Mouse (Mus musculus) heart, embryonic 16.5 days (tissue): ENCODE measurements around the gene Svop. TPM values are rescaled to one million over a fixed set of nuclear protein-coding genes. Genes with fewer than 3 reads are reported as not detected.

ENCODE experiments used
- ATAC-seq: fragments of 200-750 bp; cut with Nextera tagmentation; replicated peaks from 2 replicates; pipeline ENCODE4 v1.8.0; 2017; ENCODE audit warnings: moderate number of reproducible peaks; ENCODE audit not compliant: insufficient read depth, low FRiP score; ENCODE audit errors: extremely low read depth
- H3K27ac ChIP-seq: fragments of 300-500 bp; sonication (generic); 2 replicates; pipeline ENCODE4 v1.5.1; 2014; ENCODE audit warnings: mild to moderate bottlenecking, low read length, control low read depth, moderate library complexity
- H3K27me3 ChIP-seq: fragments of 300-500 bp; sonication (generic); 2 replicates; pipeline ENCODE4 v1.6.1; 2014; ENCODE audit warnings: low read length, mixed read lengths; ENCODE audit not compliant: control insufficient read depth, insufficient read depth
- H3K36me3 ChIP-seq: fragments of 300-500 bp; sonication (generic); 2 replicates; pipeline ENCODE4 v1.6.1; 2014; ENCODE audit not compliant: control insufficient read depth, insufficient read depth
- H3K4me1 ChIP-seq: fragments of 300-500 bp; sonication (generic); 2 replicates; pipeline ENCODE4 v1.6.1; 2014; ENCODE audit warnings: low read length, mixed read lengths; ENCODE audit not compliant: control insufficient read depth, insufficient read depth
- H3K4me2 ChIP-seq: fragments of 300-500 bp; sonication (generic); 2 replicates; pipeline ENCODE4 v1.6.1; 2014; ENCODE audit warnings: low read depth, mild to moderate bottlenecking, control low read depth, low read length
- H3K4me3 ChIP-seq: fragments of 300-500 bp; sonication (generic); 2 replicates; pipeline ENCODE4 v1.5.1; 2014; ENCODE audit warnings: mild to moderate bottlenecking, control low read depth, low read length
- H3K9ac ChIP-seq: fragments of 300-500 bp; sonication (generic); 2 replicates; pipeline ENCODE4 v1.6.1; 2014; ENCODE audit warnings: low read length, control low read depth
- H3K9me3 ChIP-seq: fragments of 300-500 bp; sonication (generic); replicated peaks from 2 replicates; pipeline ENCODE4 v1.6.1; 2016; ENCODE audit warnings: low read length; ENCODE audit not compliant: control insufficient read depth
- WGBS: fragments of 180-500 bp; shearing (Covaris S2); extraction: QIAGEN DNeasy Blood & Tissue Kit; methylation state at CpG from one replicate; pipeline ENCODE4 v1.1.7; 2014; 5-methylcytosine and 5-hydroxymethylcytosine counted together
- polyA plus RNA-seq: library from polyadenylated mRNA; unstranded; fragments of >200 nt; fragmentation: Nextera tagmentation; extraction: Ambion mirVana; gene quantifications from 2 replicates; pipeline ENCODE4 v1.2.1, GENCODE M21; 2015

Svop gene
- polyA plus RNA-seq: 0.14 and 0.27 TPM in 2 replicates

- 2% methylated on average over 40 of the region's 40 CpGs for WGBS
- Histone ChIP-seq H3K27me3 (peaks cover 11% of the 10 kb centered on the region), H3K36me3 (no peaks in the 10 kb centered on the region), H3K4me1 (peaks cover 4% of the 10 kb centered on the region), H3K9ac (no peak within 1 kb of the TSS), H3K4me3 (peak within 1 kb of the TSS; percentile 22), H3K27ac (no peak within 1 kb of the TSS), H3K4me2 (peak within 1 kb of the TSS; percentile 55), H3K9me3 (no peaks in the 10 kb centered on the region)
- ATAC-seq: 0 out of 2 replicates have a peak, but pooled peaks have one; percentile 32
Observed at GRCm38 (mm10) chr5:114091057-114091807, at the start of gene Svop. Svop (minus strand) TSS chr5:114091570.

- Histone ChIP-seq H3K27me3 (no peaks in the 10 kb centered on the region), H3K4me1 (peaks cover 41% of the 10 kb centered on the region), H3K36me3 (0 out of 2 replicates have a peak, but pooled peaks cover 2% of the 10 kb centered on the region), H3K4me2 (peak overlapping the region; percentile 42), H3K27ac (peak overlapping the region; percentile 93), H3K9ac (peak overlapping the region; percentile 51), H3K9me3 (no peaks in the 10 kb centered on the region), H3K4me3 (no peak overlapping the region)
- 28% methylated on average over 9 of the region's 9 CpGs for WGBS
- peak; percentile 91 for ATAC-seq
Observed at GRCm38 (mm10) chr5:114139175-114139574, 47.8 kb upstream of the Svop start.

- ATAC-seq: peak; percentile 35; the same call in 1 of the 2 replicates
- Histone ChIP-seq H3K4me2 (peak overlapping the region; percentile 42), H3K36me3 (0 out of 2 replicates have a peak, but pooled peaks cover 2% of the 10 kb centered on the region), H3K27me3 (no peaks in the 10 kb centered on the region), H3K9me3 (no peaks in the 10 kb centered on the region), H3K27ac (peak overlapping the region; percentile 93), H3K4me1 (peaks cover 45% of the 10 kb centered on the region), H3K4me3 (no peak overlapping the region), H3K9ac (peak overlapping the region; percentile 51)
- 54% methylated on average over 21 of the region's 21 CpGs for WGBS
Observed at GRCm38 (mm10) chr5:114138277-114139164, 47.2 kb upstream of the Svop start.

GRCm38 (mm10) chr5:114137481-114138276 is 46.3 kb upstream of the Svop start:
- no peak for ATAC-seq
- peak overlapping the region; percentile 9; the same call in 1 of the 2 replicates for H3K9ac ChIP-seq
- H3K4me2 ChIP-seq: no peak overlapping the region

GRCm38 (mm10) chr5:114135516-114135915 is 44.1 kb upstream of the Svop start:
- ATAC-seq: no peak
- WGBS: 86% methylated on average over 10 of the region's 10 CpGs
- Histone ChIP-seq H3K9ac (no peak overlapping the region), H3K36me3 (0 out of 2 replicates have a peak, but pooled peaks cover 2% of the 10 kb centered on the region), H3K9me3 (no peaks in the 10 kb centered on the region), H3K27ac (no peak overlapping the region), H3K4me2 (no peak overlapping the region), H3K4me3 (no peak overlapping the region), H3K27me3 (no peaks in the 10 kb centered on the region), H3K4me1 (peaks cover 59% of the 10 kb centered on the region)

More at GRCm38 (mm10) chr5:114137481-114138276, 46.3 kb upstream of the Svop start:
- 58% methylated on average over 15 of the region's 15 CpGs for WGBS
- H3K36me3 ChIP-seq: 0 out of 2 replicates have a peak, but pooled peaks cover 2% of the 10 kb centered on the region
- H3K4me3 ChIP-seq: no peak overlapping the region
- no peaks in the 10 kb centered on the region for H3K27me3 ChIP-seq
- H3K4me1 ChIP-seq: peaks cover 46% of the 10 kb centered on the region
- no peaks in the 10 kb centered on the region for H3K9me3 ChIP-seq
- peak overlapping the region; percentile 93 for H3K27ac ChIP-seq

GRCm38 (mm10) chr5:114134091-114134534 is 42.7 kb upstream of the Svop start:
- Histone ChIP-seq H3K4me2 (peak overlapping the region; percentile 21), H3K27ac (peak overlapping the region; percentile 56), H3K4me1 (peaks cover 52% of the 10 kb centered on the region), H3K9ac (no peak overlapping the region; the same call in 1 of the 2 replicates), H3K27me3 (no peaks in the 10 kb centered on the region), H3K4me3 (no peak overlapping the region), H3K9me3 (no peaks in the 10 kb centered on the region), H3K36me3 (0 out of 2 replicates have a peak, but pooled peaks cover 2% of the 10 kb centered on the region)
- peak; percentile 19 for ATAC-seq
- 32% methylated on average over 6 of the region's 6 CpGs for WGBS

- Histone ChIP-seq H3K27ac (no peak overlapping the region), H3K27me3 (no peaks in the 10 kb centered on the region), H3K4me2 (no peak overlapping the region), H3K4me1 (peaks cover 39% of the 10 kb centered on the region), H3K36me3 (0 out of 2 replicates have a peak, but pooled peaks cover 2% of the 10 kb centered on the region), H3K4me3 (no peak overlapping the region), H3K9me3 (no peaks in the 10 kb centered on the region), H3K9ac (no peak overlapping the region)
- ATAC-seq: no peak
- 83% methylated on average over 6 of the region's 6 CpGs for WGBS
Observed at GRCm38 (mm10) chr5:114132841-114133240, 41.5 kb upstream of the Svop start.

- Histone ChIP-seq H3K36me3 (no peaks in the 10 kb centered on the region), H3K4me1 (peaks cover 37% of the 10 kb centered on the region), H3K4me3 (peak overlapping the region; percentile 74), H3K27ac (peak overlapping the region; percentile 87), H3K9me3 (no peaks in the 10 kb centered on the region), H3K27me3 (no peaks in the 10 kb centered on the region), H3K9ac (peak overlapping the region; percentile 74), H3K4me2 (peak overlapping the region; percentile 100)
- no peak for ATAC-seq
- WGBS: under 1% methylated on average over 15 of the region's 15 CpGs
Observed at GRCm38 (mm10) chr5:114131521-114131840, 40.1 kb upstream of the Svop start.
